Mouse (Mus musculus): ENCODE results near the gene Gm3543.
"Not testable (repeated sequence)": the region's sequence is repeated elsewhere in the genome, so short reads cannot be mapped to it uniquely, and the experiment has no call there.

Gm3543 gene

GRCm38 (mm10) chr14:41983225-41983624 is at the start of gene Gm3543:
Gene Gm3543 (minus strand): TSS chr14:41983325.
- DNase-seq (ENCODE audit: low spot score) = not testable (repeated sequence)

GRCm38 (mm10) chr14:41968596-41968995 is 14.5 kb downstream of the Gm3543 start:
- not testable (repeated sequence) for DNase-seq (ENCODE audit: low spot score)

- DNase-seq (ENCODE audit: low spot score) = not testable (repeated sequence)
Observed at GRCm38 (mm10) chr14:41967827-41968226, 15.3 kb downstream of the Gm3543 start, which contains the start of gene Gm6401. Gene Gm6401 (minus strand): TSS chr14:41967927.

GRCm38 (mm10) chr14:41964095-41964494 is 19.0 kb downstream of the Gm3543 start:
- not testable (repeated sequence) for DNase-seq (ENCODE audit: low spot score)

GRCm38 (mm10) chr14:41943695-41944094 is 39.4 kb downstream of the Gm3543 start, which contains the start of gene 1700024B05Rik:
Gene 1700024B05Rik (plus strand): TSS chr14:41943995.
- DNase-seq (ENCODE audit: low spot score) = not testable (repeated sequence)

Data from adipocyte (in vitro differentiated cells).